Mouse (Mus musculus): ENCODE data around the gene Trim39. TPM values are rescaled to one million over a fixed set of nuclear protein-coding genes. Genes with fewer than 3 reads are reported as not detected.

Gene Trim39
- 10 to 100 TPM; 20.4 to 21.4 TPM for total RNA-seq (2021)
- long read RNA-seq, experiment 1, transcript Trim39-203 (7 exons, 3,204 nt) = major isoform, 5 of 14 reads
- long read RNA-seq, experiment 1, partial matches to known transcripts = 3 of 14 reads
- long read RNA-seq, experiment 1, other reads (novel, unspliced or antisense) = 5 of 14 reads
- long read RNA-seq, experiment 2, transcript Trim39-203 (7 exons, 3,204 nt) = major isoform, 11 of 21 reads
- long read RNA-seq, experiment 2, partial matches to known transcripts = 8 of 21 reads
- long read RNA-seq, experiment 2, other reads (novel, unspliced or antisense) = 0 of 21 reads

DNA sequence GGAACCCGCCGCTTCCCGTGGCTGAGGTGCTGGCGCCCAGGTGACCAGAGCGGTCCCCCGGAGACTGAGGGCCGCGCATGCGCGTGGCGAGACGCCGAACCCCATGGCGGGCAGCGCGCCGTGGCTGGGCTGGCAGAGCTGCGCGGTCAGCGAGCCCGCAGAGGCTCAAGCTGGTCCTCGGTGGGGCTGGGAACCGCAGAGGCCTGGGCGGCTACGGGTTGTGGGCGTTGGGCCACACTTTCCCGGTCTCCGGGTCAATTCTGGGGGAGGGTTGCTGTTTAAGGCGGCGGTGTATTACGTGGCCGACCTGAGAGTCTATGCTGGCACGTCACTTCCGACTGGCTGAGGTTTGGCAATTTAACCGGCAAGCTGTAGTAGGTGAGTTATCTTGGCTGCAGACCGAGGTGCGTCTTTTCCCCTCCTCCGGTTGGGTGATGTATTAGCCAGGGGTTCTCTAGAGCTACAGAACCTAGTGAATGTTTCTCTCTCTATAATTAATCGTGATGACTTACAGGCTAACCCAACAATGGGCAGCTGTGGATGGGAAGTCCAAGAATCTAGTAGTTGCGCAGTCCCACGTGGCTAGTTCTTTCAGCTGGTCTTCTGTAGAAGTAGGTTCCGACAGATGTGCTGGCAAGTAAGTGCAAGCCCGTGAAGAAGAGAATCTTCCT, at the start of gene Trim39:
Trim39 (minus strand) TSS at position 662 of the 671 bp plus-strand sequence.
- peak; percentile 83 to 93 for DNase-seq (ENCODE audit: low spot score in 2 of 2)

DNA sequence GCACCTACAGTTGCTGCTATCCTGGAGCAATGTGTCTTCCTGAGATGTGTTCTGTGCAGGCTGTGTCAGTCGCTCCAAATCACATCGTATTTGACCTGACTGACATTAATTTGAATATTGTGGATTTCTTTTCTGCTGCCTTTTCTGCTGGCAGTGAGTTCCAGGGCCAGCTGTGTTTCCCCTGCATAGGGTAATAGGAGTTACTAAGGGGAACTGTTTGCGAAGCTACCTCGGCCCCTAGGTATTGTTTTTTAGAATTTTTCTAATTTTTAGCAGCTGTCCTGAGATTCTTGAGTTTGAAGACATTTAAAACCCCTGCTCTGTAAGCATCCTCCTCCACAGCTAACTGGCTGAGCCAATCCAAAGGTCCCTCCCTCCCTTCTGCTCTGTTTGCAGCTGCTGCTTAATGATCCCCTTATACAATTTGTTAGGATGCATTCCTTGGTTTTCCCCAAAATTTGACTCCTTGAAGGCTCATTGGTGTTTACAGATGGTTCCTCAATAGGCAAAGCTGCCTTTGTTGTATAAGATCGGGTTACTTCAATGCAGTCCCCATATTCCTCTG, 43.7 kb upstream of the Trim39 start:
- no peak for DNase-seq (ENCODE audit: low spot score in 2 of 2)

DNA sequence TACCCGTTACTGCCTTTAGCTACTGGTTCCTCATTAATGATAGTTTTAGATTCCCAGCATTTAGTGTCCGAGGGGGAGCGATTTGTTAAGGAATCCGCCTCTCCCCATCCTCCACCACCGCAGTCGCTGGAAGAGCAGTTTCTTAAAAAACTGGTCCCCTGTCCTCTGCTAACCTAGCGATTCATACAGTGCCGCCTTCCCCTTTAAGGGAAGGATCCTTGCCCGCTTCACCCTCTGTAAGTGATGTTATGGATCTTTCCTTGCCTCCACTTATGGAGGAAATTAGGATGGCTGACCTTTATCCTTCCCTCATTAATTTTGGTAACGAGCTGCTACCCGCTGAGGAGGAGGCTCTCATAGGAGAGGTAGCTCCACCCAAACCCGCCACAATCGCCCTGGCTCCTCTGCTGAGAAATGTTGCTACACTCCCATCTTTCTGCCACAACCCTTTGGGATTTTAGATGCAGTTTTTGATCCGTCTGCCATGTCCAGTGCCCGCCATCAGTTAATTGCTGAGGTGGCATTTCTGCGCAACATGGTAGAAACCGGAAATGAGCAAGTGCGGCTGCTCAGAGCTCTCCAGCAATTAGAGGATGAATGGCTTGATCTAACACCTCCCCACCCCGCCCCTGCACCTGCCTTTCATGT, 43.1 kb upstream of the Trim39 start:
- peak; percentile 75 to 81 for DNase-seq (ENCODE audit: low spot score in 2 of 2)

DNA sequence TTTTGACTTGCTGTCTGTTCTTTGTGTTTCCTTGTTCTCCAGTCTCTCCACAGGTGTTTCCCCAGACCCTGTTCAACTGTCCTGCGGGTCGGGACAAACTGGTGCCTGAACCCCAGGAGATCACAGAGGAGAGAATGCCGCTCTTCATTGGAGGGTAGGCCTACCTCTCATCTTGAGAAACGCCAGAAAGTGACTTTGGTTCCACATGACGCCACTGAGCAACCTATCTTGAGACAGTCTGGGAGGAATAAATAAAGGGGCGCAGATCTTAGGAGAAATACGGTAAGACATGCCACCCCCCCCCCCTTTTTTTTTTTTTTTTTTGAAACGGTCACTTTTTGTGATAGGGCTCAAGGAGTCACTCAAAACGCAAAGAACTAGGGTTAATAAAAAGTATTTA, 42.5 kb upstream of the Trim39 start:
- peak; percentile 15 to 25 for DNase-seq (ENCODE audit: low spot score in 2 of 2)

DNA sequence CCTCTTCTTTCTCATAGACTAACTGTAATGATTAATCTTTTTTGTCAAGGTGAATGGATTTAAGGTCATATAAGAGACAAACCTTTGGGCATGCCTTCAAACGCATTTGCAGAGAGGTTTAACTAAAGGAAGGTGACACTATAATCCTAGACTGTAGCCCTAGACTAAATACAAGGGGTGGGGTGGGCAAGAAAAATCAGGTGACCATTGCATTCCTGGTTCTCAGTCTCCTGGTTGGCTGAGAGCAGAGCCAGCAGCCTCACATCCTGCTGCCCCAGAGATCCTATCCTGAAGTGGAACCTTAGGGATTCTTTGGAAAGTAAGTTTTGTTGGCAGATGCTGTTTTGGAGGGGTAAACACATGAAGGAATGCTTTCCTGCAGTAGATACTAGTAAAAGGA, 37.2 kb upstream of the Trim39 start:
- DNase-seq (ENCODE audit: low spot score in 2 of 2) = no peak

DNA sequence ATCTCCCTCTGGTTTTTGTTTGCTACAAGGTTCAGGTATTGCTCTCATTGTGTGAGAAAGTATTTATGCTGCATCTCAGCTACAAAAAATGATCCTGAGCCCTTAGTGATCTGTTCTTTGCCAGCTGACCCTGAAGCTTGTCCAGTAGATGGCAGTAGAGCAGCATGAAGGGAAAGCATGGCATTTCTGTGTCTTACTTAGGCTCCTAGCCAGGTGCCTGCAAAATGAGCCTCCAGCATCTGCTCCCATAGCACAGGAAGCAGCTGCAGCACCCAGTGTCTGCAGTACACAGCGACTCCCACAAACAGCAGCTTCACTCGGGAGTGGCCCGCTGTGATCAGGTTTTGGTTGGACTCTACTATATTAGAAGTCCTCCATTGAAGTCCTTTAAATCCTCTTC, 36.8 kb upstream of the Trim39 start:
- peak; percentile 73 to 88 for DNase-seq (ENCODE audit: low spot score in 2 of 2)

DNA sequence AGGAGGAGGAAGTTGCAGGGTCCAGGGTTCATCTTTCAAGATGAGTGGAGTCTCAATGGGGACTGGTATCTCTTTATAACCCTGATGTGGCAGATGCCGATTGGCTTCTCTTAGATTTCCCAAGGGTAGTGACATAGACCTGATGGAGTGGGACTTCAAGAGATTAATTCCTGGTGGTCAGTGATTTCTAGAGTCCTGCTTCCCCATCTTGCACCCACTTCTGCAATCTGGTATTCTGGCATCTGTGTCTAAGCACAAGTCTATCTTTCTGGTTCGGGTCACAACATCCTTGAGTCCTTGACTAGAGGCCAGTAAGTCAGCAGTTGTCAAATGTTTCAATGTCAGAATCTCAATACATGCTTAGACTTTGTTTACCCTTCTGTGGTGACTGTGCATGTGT, 14.3 kb upstream of the Trim39 start, which contains the start of gene H2-M10.2:
H2-M10.2 (minus strand) TSS at position 101 of the 400 bp plus-strand sequence.
- no peak for DNase-seq (ENCODE audit: low spot score in 2 of 2)

DNA sequence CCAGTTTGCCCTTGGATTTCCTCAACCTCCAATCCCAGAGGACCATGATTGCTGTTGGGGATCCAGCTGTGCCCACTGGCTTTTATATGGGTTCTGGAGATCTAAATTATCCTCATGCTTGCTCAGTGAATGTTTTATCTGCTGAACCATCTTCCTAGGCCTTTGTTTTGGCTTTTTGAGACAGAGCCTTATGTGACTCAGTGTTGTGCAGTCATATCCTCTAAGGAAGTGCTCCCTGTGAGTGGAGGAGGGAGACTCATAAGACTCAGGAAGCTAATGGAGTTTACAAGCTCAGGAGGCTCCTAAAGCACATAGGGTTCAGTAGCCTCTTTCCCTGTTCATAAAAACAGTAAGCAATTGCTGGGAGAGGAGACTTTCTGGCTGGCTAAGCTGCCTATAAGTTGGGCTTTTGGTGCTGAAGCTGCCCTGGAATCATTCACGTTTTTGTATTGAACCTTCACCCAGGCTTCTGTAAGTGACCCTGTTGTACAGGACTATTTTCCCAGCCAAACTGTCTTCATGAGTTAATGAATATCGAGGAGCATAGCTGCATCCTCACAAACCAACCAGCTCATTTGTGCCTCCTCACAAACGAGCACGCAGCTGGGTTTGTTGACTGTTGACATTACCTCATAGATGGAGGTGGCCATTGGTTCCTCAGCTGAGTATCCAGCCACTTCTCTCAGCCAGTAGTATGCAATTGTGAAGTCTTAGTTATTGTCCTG, 9.6 kb upstream of the Trim39 start:
- no peak for DNase-seq (ENCODE audit: low spot score in 2 of 2)

DNA sequence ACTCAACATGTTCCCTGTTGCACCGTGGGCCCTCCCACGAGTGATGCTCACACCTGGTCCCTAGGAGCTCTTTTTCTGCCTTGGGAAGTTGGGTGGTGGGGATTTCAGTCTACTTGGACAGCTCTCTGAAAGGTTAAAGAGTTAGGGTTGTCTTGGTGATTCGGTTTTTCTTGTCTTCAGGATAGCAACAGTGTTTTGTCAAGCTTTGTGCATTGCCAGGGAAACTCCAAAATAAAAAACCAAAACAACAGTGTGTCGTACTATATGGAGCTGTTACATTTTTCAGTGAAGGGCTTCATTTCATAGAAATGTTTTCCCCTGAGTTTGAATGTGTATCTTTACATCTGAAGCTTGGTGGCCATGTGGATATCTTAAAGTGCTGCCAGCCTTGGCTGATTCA, 2.7 kb upstream of the Trim39 start:
- DNase-seq (ENCODE audit: low spot score in 2 of 2) = no peak

DNA sequence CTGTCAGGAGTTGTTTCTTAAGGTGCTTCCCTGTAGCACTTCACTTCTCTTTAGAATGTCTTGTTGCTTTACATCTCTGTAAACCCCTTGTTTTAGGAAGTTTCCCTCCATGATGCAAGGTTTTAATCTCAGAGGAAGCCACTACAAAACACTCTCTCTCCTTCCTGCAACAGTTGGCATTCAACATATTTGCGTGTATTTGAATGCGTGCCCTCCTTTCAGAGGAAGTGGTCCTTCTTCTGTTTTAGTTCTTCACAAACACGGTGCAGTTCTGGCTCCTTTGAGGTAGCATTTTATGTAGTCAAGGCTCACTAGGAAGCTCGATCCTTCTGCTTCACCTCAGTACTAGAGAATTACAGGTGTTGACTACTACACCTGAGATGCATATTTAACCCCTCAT, 1.7 kb upstream of the Trim39 start:
- no peak for DNase-seq (ENCODE audit: low spot score in 2 of 2)

DNA sequence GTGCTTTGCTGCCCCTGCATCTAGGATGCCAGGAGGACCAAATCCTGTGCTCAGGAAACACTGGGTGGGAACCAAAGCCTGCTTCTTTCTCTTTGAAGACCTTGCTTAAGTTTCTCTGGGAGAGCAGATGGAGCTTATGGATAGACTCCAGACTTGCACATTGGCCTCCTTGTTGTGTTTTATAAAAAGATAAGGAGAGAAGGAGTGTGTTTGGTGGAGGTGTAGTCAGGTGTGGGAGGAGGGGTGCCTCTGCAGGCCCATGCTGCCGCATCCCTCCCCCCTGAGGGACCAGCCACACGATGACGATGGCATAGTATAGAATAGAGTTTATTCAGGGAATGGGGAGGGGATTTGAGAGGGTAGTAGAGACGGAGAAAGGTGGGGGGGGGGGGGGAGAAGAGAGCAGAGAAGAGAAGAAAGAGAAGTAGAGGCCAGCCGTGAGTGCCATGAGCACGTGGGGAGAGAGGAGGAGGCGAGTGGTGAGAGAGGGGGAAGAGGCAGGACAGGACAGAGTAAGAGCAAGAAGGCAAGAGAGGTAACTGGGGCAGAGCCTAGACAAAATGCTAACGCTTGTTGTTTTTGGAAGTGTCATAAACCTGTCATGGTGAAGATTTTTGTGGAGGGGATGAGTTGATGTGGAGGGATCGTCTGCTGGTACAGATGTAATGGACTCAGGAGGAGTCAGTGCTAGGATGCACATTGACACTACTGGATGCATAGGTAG, 758 bp upstream of the Trim39 start:
- no peak for DNase-seq (ENCODE audit: low spot score in 2 of 2)

DNA sequence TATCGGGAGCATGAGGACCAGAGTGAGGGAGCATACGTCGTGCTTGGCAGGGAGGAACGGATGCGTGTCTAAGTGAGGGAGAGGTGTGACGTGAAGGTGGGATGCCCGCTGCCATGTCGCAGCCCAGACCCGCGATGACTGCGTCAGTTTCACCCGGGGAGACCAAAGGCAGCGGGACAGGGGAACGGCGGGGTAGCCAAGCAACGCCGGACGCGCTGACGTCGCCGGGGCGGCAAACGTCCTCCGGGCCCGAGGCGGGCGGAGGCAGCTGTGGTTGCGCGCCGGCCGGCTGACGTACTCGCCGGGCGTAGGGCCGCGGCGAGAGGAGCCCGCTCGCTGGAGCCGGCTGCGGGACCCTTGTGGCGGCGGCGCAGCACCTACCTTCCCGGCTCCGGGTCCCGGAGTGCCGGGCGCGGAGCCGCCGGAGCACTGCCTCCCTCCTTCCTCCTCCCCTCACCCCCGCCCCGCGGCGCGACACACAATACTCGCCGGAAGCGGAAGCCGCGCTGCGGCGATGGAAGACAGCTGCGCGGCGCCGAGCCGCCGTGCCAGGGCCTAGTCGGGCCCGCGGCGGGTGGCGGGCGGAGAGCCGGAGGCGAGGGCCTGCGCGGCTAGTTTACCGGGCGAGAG, 976 bp downstream of the Trim39 start:
- peak; percentile 86 to 95 for DNase-seq (ENCODE audit: low spot score in 2 of 2)

DNA sequence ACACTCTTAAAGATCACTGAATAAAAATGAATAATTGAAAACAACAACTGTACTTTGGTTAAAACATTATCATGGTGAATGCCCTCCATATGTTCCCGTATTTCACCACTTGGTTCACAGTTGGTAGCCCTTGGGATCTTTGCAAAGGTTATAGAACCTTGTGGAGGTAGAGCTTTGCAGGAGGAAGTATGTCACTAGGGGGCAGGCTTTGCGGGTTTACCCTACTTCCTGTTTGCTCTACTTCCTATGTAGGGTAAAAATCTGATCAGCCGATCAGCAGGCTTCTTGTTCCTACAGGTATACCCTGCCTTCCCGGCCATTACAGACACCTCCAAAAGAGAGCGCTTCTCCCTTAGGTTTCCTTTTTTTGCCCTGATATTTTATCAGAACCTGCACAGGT, 6.2 kb downstream of the Trim39 start:
- DNase-seq (ENCODE audit: low spot score in 2 of 2) = no peak

DNA sequence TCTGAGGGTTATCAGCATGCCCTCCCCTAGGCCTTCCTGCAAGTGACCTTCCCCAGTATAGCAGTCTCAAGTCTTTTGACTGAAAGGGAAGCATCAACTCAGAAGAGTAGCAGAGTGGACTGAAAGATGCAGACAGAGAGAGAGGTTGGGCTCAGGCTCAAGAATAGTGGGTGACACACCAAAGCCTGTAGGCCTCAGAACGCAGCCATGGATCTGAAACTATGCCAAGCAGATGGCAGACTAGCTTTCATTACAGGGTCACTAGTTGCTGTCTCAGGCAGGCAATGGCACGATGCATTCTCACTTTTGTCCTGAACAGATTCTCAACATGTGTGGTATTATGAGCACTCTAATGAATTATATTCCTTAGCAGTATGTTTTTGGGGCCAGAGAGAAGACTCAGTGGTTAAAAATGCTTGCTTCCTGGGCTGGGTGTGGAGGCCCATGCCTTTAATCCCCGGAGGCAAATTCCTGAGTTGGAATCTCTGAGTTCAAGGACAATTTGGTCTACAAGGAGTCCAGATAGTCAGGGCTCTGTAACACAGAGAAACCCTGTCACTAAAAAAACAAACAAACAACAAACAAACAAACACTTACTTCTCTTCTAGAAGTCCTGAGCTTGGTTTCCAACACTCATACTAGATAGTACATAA, 7.6 kb downstream of the Trim39 start:
- DNase-seq (ENCODE audit: low spot score in 2 of 2) = no peak

DNA sequence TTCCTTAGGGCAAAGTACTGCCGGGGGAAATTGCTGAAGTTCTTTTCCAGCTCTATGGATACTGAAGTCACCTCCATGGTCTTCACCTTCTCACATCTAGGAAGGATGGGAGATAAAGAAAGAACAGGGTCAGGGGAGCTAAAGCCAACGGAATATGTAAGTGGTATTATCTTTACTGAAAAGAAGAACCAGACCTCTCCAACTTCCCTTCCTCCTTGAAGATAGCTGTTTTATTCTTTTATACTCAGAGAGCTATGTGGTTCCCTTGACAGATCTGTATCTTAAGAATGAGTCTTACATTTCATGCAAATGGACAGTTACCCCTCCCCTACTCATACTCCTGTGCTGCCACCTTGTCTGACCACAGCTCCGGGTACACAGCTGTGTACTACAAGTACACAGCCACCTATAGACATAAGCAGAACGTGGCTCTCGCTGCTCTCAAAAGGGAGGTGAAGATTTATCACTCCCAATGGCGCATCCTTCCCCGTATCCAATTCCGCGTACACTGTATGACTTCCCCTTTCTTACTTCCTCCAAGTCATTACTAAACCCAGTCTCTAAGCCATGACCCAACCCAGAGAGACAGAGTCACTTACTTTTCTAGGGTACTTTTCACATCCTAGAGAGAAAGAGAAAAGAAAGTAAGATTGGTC, 10.4 kb downstream of the Trim39 start:
- no peak for DNase-seq (ENCODE audit: low spot score in 2 of 2)

DNA sequence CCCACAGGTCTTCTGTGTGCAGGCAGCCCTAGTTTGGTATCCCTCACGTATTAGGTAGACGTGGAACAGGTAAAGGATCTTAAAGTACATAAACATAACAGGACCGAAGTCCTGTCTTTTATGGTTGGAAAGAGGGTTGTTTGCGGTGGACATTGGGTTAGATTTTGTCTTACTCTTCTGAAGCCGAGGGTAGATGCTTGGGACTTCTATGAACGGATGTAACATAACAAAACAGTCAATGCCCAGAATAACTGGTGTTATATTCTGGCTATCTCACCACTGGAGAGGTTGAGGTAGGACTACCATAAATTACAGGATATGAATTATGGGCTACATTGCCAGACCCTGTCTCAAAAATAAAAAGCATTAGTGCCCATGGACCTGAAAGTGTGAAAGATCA, 14.1 kb downstream of the Trim39 start, which contains the start of gene Rpp21:
Rpp21 (minus strand) TSS at position 101 of the 400 bp plus-strand sequence.
- no peak for DNase-seq (ENCODE audit: low spot score in 2 of 2)

DNA sequence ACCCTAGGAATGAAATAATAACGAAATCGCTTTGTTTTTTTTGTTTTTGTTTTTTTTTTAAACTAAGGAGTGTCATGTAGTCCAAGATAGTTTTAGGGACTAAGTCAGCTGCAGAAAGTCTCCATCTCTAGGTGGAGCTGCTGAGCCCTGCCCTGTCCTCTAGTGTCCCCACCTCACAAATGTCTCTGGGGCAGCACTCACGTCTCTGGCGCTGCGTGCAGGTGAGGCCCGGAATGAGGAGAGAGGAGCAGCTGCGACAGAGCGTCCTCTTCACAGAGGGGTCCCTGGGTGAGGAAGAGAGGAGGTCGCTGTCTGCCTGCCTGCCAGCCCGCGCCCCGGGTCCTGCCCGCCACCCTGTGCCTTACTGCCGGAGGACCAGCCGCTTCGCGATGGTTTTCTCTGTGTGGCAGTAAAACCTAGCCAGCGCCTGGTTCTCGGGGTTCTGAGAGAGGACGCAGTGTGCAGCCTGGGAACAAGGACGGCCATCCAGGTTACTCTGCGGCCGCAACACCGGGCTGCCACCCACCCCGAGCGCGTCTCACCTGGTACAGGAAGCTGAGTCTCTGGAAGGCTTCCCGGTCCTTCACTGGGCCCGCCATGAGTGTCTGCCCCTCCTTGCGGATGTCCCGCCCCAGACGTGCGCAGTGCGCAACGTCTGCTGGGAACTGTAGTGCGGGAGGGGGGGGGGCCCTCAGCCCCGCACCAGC, 14.7 kb downstream of the Trim39 start:
- peak; percentile 84 to 85 for DNase-seq (ENCODE audit: low spot score in 2 of 2)

DNA sequence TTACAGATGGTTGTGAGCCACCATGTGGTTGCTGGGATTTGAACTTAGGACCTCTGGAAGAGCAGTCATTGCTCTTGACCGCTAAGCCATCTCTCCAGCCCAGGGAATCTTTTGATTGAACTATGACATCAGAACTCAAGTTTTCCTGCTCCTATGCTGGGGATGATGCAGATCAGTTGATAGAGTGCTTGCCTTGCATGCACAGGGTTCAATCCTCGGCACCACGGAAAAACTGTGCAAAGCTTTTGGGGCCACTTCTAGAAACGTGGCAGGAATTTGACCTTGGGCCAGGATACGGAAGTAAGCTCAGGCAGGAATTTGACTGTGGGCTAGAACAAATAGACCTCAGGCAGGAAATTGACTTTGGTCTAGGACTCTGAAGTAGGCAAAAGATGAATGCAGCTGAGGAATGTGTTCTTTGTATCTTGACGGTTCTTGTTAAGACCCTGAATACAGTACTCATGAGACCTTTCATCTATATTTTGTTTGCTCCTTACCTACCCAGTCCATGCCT, 18.9 kb downstream of the Trim39 start:
- no peak for DNase-seq (ENCODE audit: low spot score in 2 of 2)

Data from layer of hippocampus, postnatal 14 days (tissue).